Comparison of ENCODE assay signal across 21 mouse cellular contexts in the genomic region with DNA sequence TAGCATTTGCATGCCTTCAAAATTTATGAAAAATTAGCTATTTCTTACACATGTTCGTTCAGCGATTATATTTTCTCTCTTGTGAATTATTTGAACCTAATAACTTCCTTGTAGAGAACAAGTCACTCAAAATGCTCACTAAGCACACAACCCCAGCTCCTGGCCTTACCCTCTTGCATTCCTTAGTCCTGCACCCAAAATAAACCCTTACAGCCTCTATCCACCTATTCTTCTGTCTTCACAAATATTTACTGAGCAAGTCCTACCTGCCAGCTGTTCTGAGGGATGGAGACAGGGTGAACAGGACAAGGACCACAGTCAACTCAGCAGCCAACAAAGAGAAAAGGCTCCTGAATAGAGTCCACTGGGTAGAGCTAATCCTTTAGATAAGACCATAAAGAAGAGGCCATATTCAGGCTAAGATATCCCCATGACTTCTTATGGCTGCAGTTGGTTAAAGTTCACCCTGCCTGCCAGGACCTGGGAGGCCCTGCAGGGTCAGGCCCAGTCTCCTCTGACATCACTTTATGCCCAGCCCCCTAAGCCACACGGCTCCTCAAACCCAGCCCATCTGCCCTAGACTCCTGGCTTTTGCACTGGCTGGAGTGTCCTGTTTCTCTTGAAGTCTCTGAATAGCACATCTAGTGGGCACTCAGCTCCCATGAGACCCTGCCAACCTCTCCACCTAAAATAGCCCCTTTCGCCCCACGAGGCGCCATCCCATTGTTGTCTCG. TPM values are rescaled to one million over a fixed set of nuclear protein-coding genes. Genes with fewer than 3 reads are reported as not detected.
DNase-seq lines count a peak whose midpoint lies in the region; ATAC-seq and TF ChIP-seq lines count a peak whose summit lies in the region.
"Had no signal": no experiment of that assay in that cellular context is flagged by ENCODE, and none has a peak within 500 bp of the region (broad histone marks: within the 10 kb centered on the region; RNA-seq: fewer than 3 reads in every experiment).

No protein-coding gene starts in this region.

- no peaks in the 10 kb centered on the region for H3K9me3 ChIP-seq in lung, embryonic 15.5 days
- no peaks in the 10 kb centered on the region for H3K9me3 ChIP-seq in intestine, embryonic 14.5 days (ENCODE audit: control insufficient read depth, low read length)
- no peaks in the 10 kb centered on the region for H3K9me3 ChIP-seq in liver, embryonic 16.5 days (replicated peaks; ENCODE audit: control insufficient read depth, low read length)
- H3K9me3 ChIP-seq in stomach, postnatal 0 days (ENCODE audit: control insufficient read depth, low read length) = no peaks in the 10 kb centered on the region
- H3K9me3 ChIP-seq: kidney, embryonic 15.5 days; limb, embryonic 13.5 days; neural tube, embryonic 13.5 days had no signal

- ATAC-seq in lung, embryonic 15.5 days (ENCODE audit: borderline replicate concordance, extremely low read depth, low FRiP score, low TSS enrichment) = 0 out of 2 replicates have a peak, but pooled peaks have one; percentile 39
- ATAC-seq in intestine, embryonic 14.5 days (replicated peaks; ENCODE audit: low FRiP score, low TSS enrichment, low read depth) = peak; percentile 91
- ATAC-seq in liver, embryonic 16.5 days (ENCODE audit: low read depth) = peak; percentile 32; the same call in 1 of the 2 replicates
- ATAC-seq in stomach, postnatal 0 days (ENCODE audit: low FRiP score, low TSS enrichment) = peak; percentile 80
- ATAC-seq: forebrain, embryonic 16.5 days had no signal

- no peak for TF ChIP-seq CTCF in stomach, postnatal 0 days (IDR thresholded peaks at IDR 0.05; ENCODE audit: low read depth)

- H3K9ac ChIP-seq in lung, embryonic 15.5 days = no peak overlapping the region
- H3K9ac ChIP-seq in intestine, embryonic 14.5 days (ENCODE audit: low read length) = no peak overlapping the region
- H3K9ac ChIP-seq in liver, embryonic 16.5 days (ENCODE audit: low read depth, low read length) = no peak overlapping the region
- no peak overlapping the region for H3K9ac ChIP-seq in stomach, postnatal 0 days (ENCODE audit: low read length)
- H3K9ac ChIP-seq: kidney, embryonic 15.5 days; limb, embryonic 13.5 days; neural tube, embryonic 13.5 days had no signal

- H3K4me3 ChIP-seq in lung, embryonic 15.5 days = no peak overlapping the region
- H3K4me3 ChIP-seq in intestine, embryonic 14.5 days (ENCODE audit: low read depth, low read length) = no peak overlapping the region
- no peak overlapping the region for H3K4me3 ChIP-seq in liver, embryonic 16.5 days (ENCODE audit: low read depth, low read length)
- no peak overlapping the region for H3K4me3 ChIP-seq in stomach, postnatal 0 days (ENCODE audit: low read depth, low read length)
- H3K4me3 ChIP-seq: gastrocnemius, adult 2 months; heart, adult 2 months; kidney, embryonic 15.5 days; left cerebral cortex, adult 2 months; limb, embryonic 13.5 days; neural tube, embryonic 13.5 days had no signal

- H3K27me3 ChIP-seq in lung, embryonic 15.5 days = no peaks in the 10 kb centered on the region
- H3K27me3 ChIP-seq in intestine, embryonic 14.5 days (replicated peaks; ENCODE audit: control insufficient read depth, insufficient read depth, low read length) = no peaks in the 10 kb centered on the region
- H3K27me3 ChIP-seq in liver, embryonic 16.5 days (ENCODE audit: control insufficient read depth, insufficient read depth, low read depth, low read length) = no peaks in the 10 kb centered on the region
- H3K27me3 ChIP-seq in stomach, postnatal 0 days (ENCODE audit: control insufficient read depth, insufficient read depth, low read length) = no peaks in the 10 kb centered on the region
- H3K27me3 ChIP-seq: kidney, embryonic 15.5 days; limb, embryonic 13.5 days; neural tube, embryonic 13.5 days had no signal

- no peak for DNase-seq in lung, postnatal 14 days
- DNase-seq in intestine, embryonic 14.5 days (ENCODE audit: low spot score) = peak; percentile 64
- DNase-seq in stomach, postnatal 0 days (ENCODE audit: low spot score) = peak; percentile 29
- DNase-seq in adrenal gland, postnatal 14 days = no peak
- no peak for DNase-seq in spleen, postnatal 36 days (ENCODE audit: low spot score in 2 of 2)
- DNase-seq in adrenal gland, adult 2 months = no peak
- DNase-seq: adrenal gland, postnatal 25 days; B cell, adult 2 months; cerebellum, adult 9-11 months; gastrocnemius, adult 2 months; heart, adult 2 months; right cerebral cortex, postnatal 4 days; thymus, postnatal 25 days had no signal

- no peak for TF ChIP-seq EP300 in stomach, postnatal 0 days (optimal IDR thresholded peaks at IDR 0.05)

- H3K27ac ChIP-seq in lung, embryonic 15.5 days = peak overlapping the region; percentile 25; the same call in 1 of the 2 replicates
- peak overlapping the region; percentile 66 for H3K27ac ChIP-seq in intestine, embryonic 14.5 days (ENCODE audit: low read depth)
- H3K27ac ChIP-seq in liver, embryonic 16.5 days (ENCODE audit: low read length) = no peak overlapping the region
- 0 out of 2 replicates have a peak overlapping the region, but pooled peaks have one; percentile 45 for H3K27ac ChIP-seq in stomach, postnatal 0 days (replicated peaks)
- H3K27ac ChIP-seq: gastrocnemius, adult 2 months; heart, adult 2 months; kidney, embryonic 15.5 days; left cerebral cortex, adult 2 months; limb, embryonic 13.5 days; neural tube, embryonic 13.5 days had no signal

- 0 out of 2 replicates have a peak, but pooled peaks cover 3% of the 10 kb centered on the region for H3K4me1 ChIP-seq in lung, embryonic 15.5 days
- no peaks in the 10 kb centered on the region for H3K4me1 ChIP-seq in intestine, embryonic 14.5 days (replicated peaks; ENCODE audit: control insufficient read depth, insufficient read depth, low read length)
- H3K4me1 ChIP-seq in liver, embryonic 16.5 days (ENCODE audit: control insufficient read depth, low read depth, low read length) = peaks cover 8% of the 10 kb centered on the region
- H3K4me1 ChIP-seq in stomach, postnatal 0 days (replicated peaks; ENCODE audit: control insufficient read depth, insufficient read depth) = no peaks in the 10 kb centered on the region
- H3K4me1 ChIP-seq: kidney, embryonic 15.5 days; neural tube, embryonic 13.5 days had no signal

- WGBS in lung, embryonic 15.5 days = 71% methylated on average over 7 of the region's 7 CpGs
- WGBS in intestine, embryonic 14.5 days = 65% methylated on average over 7 of the region's 7 CpGs
- 35% methylated on average over 7 of the region's 7 CpGs for WGBS in liver, embryonic 16.5 days (ENCODE audit: insufficient replicate concordance)
- WGBS in stomach, postnatal 0 days = 72% methylated on average over 7 of the region's 7 CpGs

- H3K4me2 ChIP-seq in lung, embryonic 15.5 days = no peak overlapping the region
- H3K4me2 ChIP-seq in intestine, embryonic 14.5 days (ENCODE audit: low read length) = no peak overlapping the region
- H3K4me2 ChIP-seq in liver, embryonic 16.5 days (ENCODE audit: low read depth, low read length) = no peak overlapping the region
- no peak overlapping the region for H3K4me2 ChIP-seq in stomach, postnatal 0 days (replicated peaks; ENCODE audit: low read depth)
- H3K4me2 ChIP-seq: kidney, embryonic 15.5 days; limb, embryonic 13.5 days; neural tube, embryonic 13.5 days had no signal

- no peaks in the 10 kb centered on the region for H3K36me3 ChIP-seq in lung, embryonic 15.5 days
- no peaks in the 10 kb centered on the region for H3K36me3 ChIP-seq in intestine, embryonic 14.5 days (ENCODE audit: control insufficient read depth, insufficient read depth, low read length)
- H3K36me3 ChIP-seq in liver, embryonic 16.5 days (ENCODE audit: control insufficient read depth, insufficient read depth) = no peaks in the 10 kb centered on the region
- H3K36me3 ChIP-seq in stomach, postnatal 0 days (ENCODE audit: control insufficient read depth, insufficient read depth, low read length) = no peaks in the 10 kb centered on the region
- H3K36me3 ChIP-seq: kidney, embryonic 15.5 days; limb, embryonic 13.5 days; neural tube, embryonic 13.5 days had no signal

RNA-seq across cellular contexts. Expression of gene Muc13, which starts 7.0 kb away (rescaled TPM):
- polyA plus RNA-seq in lung, embryonic 15.5 days (2015; fragmentation: Nextera tagmentation; extraction: Ambion mirVana) = 0.05 and 0.11 TPM in 2 replicates
- polyA plus RNA-seq in intestine, embryonic 14.5 days (2014; fragmentation: Nextera tagmentation; extraction: Ambion mirVana) = 103 and 105 TPM in 2 replicates
- polyA plus RNA-seq in liver, embryonic 16.5 days (2015; fragmentation: Nextera tagmentation; extraction: Ambion mirVana) = 1.5 and 3.2 TPM in 2 replicates
- polyA plus RNA-seq in stomach, postnatal 0 days (2015; fragmentation: Nextera tagmentation; extraction: Ambion mirVana) = 8.7 and 10.6 TPM in 2 replicates
- total RNA-seq in adrenal gland, postnatal 14 days (2021) = 0.22 TPM in 1 of 2 replicates, not detected in the other
- total RNA-seq in adrenal gland, adult 2 months (2021) = not detected
- 0.06 and 0.13 TPM in 2 replicates for polyA plus RNA-seq in adrenal gland, adult 2 months (2012; rRNA removed)
- total RNA-seq: adrenal gland, postnatal 25 days; gastrocnemius, adult 2 months; heart, adult 2 months; layer of hippocampus, adult 8-10 months had no signal
- polyA plus RNA-seq: neural tube, embryonic 13.5 days had no signal

RNA-seq across cellular contexts. Expression of gene Itgb5, which starts 42.6 kb away (rescaled TPM):
- 49.8 and 51.3 TPM in 2 replicates for polyA plus RNA-seq in lung, embryonic 15.5 days (2015; fragmentation: Nextera tagmentation; extraction: Ambion mirVana)
- 23.7 and 41.4 TPM in 2 replicates for polyA plus RNA-seq in intestine, embryonic 14.5 days (2014; fragmentation: Nextera tagmentation; extraction: Ambion mirVana)
- 4.6 and 4.9 TPM in 2 replicates for polyA plus RNA-seq in liver, embryonic 16.5 days (2015; fragmentation: Nextera tagmentation; extraction: Ambion mirVana)
- polyA plus RNA-seq in stomach, postnatal 0 days (2015; fragmentation: Nextera tagmentation; extraction: Ambion mirVana) = 26.0 and 29.9 TPM in 2 replicates
- total RNA-seq in adrenal gland, postnatal 14 days (2021) = 103 and 118 TPM in 2 replicates
- 100 to 1,000 TPM; 187 to 222 TPM for total RNA-seq in adrenal gland, adult 2 months (2021)
- polyA plus RNA-seq in adrenal gland, adult 2 months (2012; rRNA removed) = 214 and 223 TPM in 2 replicates

Comparison
In these comparisons a context has a peak if more than half of its experiments do, and no peak if none do; other contexts are left out.
1. ATAC-seq: peak in every context shown above with its lines; median percentile 91 in intestine, embryonic 14.5 days; 80 in stomach, postnatal 0 days; 39 in lung, embryonic 15.5 days; 32 in liver, embryonic 16.5 days.
2. DNase-seq: peak in intestine, embryonic 14.5 days (single experiment) and stomach, postnatal 0 days (single experiment); none in lung, postnatal 14 days (single experiment), adrenal gland, postnatal 14 days (single experiment), spleen, postnatal 36 days (0 of 2) and adrenal gland, adult 2 months (single experiment).